Mouse (Mus musculus) cerebellum, adult 2 months (tissue): ENCODE measurements around the gene 4430402I18Rik.

Source experiments
- CTCF ChIP-seq: fragments of 200-500 bp; IDR thresholded peaks from 2 replicates; pipeline ENCODE4 v1.5.1; 2011; ENCODE audit warnings: low read depth, mild to moderate bottlenecking, control low read depth, low read length, moderate library complexity, borderline replicate concordance; ENCODE audit not compliant: insufficient read depth
- POLR2A ChIP-seq: fragments of 200-500 bp; IDR thresholded peaks from 2 replicates; pipeline ENCODE4 v1.6.1; 2011; ENCODE audit warnings: low read length, control low read depth, borderline replicate concordance; ENCODE audit not compliant: insufficient read depth

GRCm38 (mm10) chr19:28989515-28989914 is 21.9 kb upstream of the 4430402I18Rik start:
- no peak for TF ChIP-seq CTCF
- TF ChIP-seq POLR2A, result no peak
